Mouse (Mus musculus): ENCODE measurements around the gene Fam107b. TPM values are rescaled to one million over a fixed set of nuclear protein-coding genes. Genes with fewer than 3 reads are reported as not detected.
"Not testable (repeated sequence)": the region's sequence is repeated elsewhere in the genome, so short reads cannot be mapped to it uniquely, and the experiment has no call there.

Gene Fam107b
- polyA plus RNA-seq, 1 experiment = 37.2 TPM

- no peak for DNase-seq (ENCODE audit: low spot score)
These were observed 142.2 kb downstream of the Fam107b start for GRCm38 (mm10) chr2:3712369-3713042.

- DNase-seq (ENCODE audit: low spot score) = peak; percentile 94
These were observed 143.0 kb downstream of the Fam107b start for GRCm38 (mm10) chr2:3713212-3713681.

- DNase-seq (ENCODE audit: low spot score) = peak; percentile 35
These were observed 143.5 kb downstream of the Fam107b start for GRCm38 (mm10) chr2:3713682-3714361.

GRCm38 (mm10) chr2:3714511-3714910, 144.2 kb downstream of the Fam107b start:
- no peak for DNase-seq (ENCODE audit: low spot score)

GRCm38 (mm10) chr2:3715424-3715823, 145.1 kb downstream of the Fam107b start:
- DNase-seq (ENCODE audit: low spot score) = no peak

GRCm38 (mm10) chr2:3717268-3717667, 147.0 kb downstream of the Fam107b start:
- no peak for DNase-seq (ENCODE audit: low spot score)

GRCm38 (mm10) chr2:3717847-3718246, 147.6 kb downstream of the Fam107b start:
- DNase-seq (ENCODE audit: low spot score) = no peak

- DNase-seq (ENCODE audit: low spot score) = not testable (repeated sequence)
These were observed 149.3 kb downstream of the Fam107b start for GRCm38 (mm10) chr2:3719436-3720121.

- no peak for DNase-seq (ENCODE audit: low spot score)
These were observed 150.8 kb downstream of the Fam107b start for GRCm38 (mm10) chr2:3721107-3721506.

GRCm38 (mm10) chr2:3721974-3722373, 151.7 kb downstream of the Fam107b start:
- DNase-seq (ENCODE audit: low spot score) = no peak

GRCm38 (mm10) chr2:3723391-3724106, 153.3 kb downstream of the Fam107b start:
- DNase-seq (ENCODE audit: low spot score) = no peak

- DNase-seq (ENCODE audit: low spot score) = no peak
These were observed 156.3 kb downstream of the Fam107b start for GRCm38 (mm10) chr2:3726501-3727078.

GRCm38 (mm10) chr2:3727225-3727930, 157.1 kb downstream of the Fam107b start:
- no peak for DNase-seq (ENCODE audit: low spot score)

- DNase-seq (ENCODE audit: low spot score) = no peak
These were observed 157.8 kb downstream of the Fam107b start for GRCm38 (mm10) chr2:3728090-3728489.

GRCm38 (mm10) chr2:3729586-3729985, 159.3 kb downstream of the Fam107b start:
- no peak for DNase-seq (ENCODE audit: low spot score)

- DNase-seq (ENCODE audit: low spot score) = no peak
These were observed 160.5 kb downstream of the Fam107b start for GRCm38 (mm10) chr2:3730744-3731143.

GRCm38 (mm10) chr2:3731316-3732015, 161.2 kb downstream of the Fam107b start:
- no peak for DNase-seq (ENCODE audit: low spot score)

GRCm38 (mm10) chr2:3737917-3738694, 167.8 kb downstream of the Fam107b start:
- DNase-seq (ENCODE audit: low spot score) = no peak

GRCm38 (mm10) chr2:3738734-3739133, 168.4 kb downstream of the Fam107b start:
- no peak for DNase-seq (ENCODE audit: low spot score)
